Mouse (Mus musculus) spleen, adult 2 months (tissue): Measurements from ENCODE around the gene Fzd4. TPM values are rescaled to one million over a fixed set of nuclear protein-coding genes. Genes with fewer than 3 reads are reported as not detected.

ENCODE experiments used
- DNase-seq, 2 experiments: peaks; one replicate each; pipeline versions ENCODE4 v3.0.0 to v3.0.0-alpha.2; 2012 to 2021; ENCODE audit warnings: low spot score in 2 of 2, low read depth in 1 of 2
- H3K27ac ChIP-seq: fragments of 200-500 bp; 2 replicates; pipeline ENCODE4 v1.5.1; 2012; ENCODE audit warnings: low read length, inconsistent platforms; ENCODE audit not compliant: insufficient read depth
- H3K27me3 ChIP-seq: fragments of 200-500 bp; 2 replicates; pipeline ENCODE4 v1.6.1; 2012; ENCODE audit warnings: mild to moderate bottlenecking, moderate library complexity, low read length, inconsistent platforms; ENCODE audit not compliant: control insufficient read depth, insufficient read depth
- H3K36me3 ChIP-seq: fragments of 200-500 bp; 2 replicates; pipeline ENCODE4 v1.6.1; 2012; ENCODE audit warnings: mild to moderate bottlenecking, low read length, inconsistent platforms; ENCODE audit not compliant: control insufficient read depth, insufficient read depth
- H3K4me1 ChIP-seq: fragments of 200-500 bp; 2 replicates; pipeline ENCODE4 v1.6.1; 2011; ENCODE audit warnings: inconsistent platforms; ENCODE audit not compliant: control insufficient read depth, insufficient read depth, insufficient read length
- H3K4me3 ChIP-seq: fragments of 200-500 bp; 2 replicates; pipeline ENCODE4 v1.5.1; 2011; ENCODE audit warnings: mild to moderate bottlenecking, inconsistent platforms; ENCODE audit not compliant: insufficient read depth, insufficient read length; ENCODE audit errors: extremely low read depth
- CTCF ChIP-seq: fragments of 200-500 bp; IDR thresholded peaks from 2 replicates; pipeline ENCODE4 v1.5.1; 2011; ENCODE audit warnings: mild to moderate bottlenecking, inconsistent platforms; ENCODE audit not compliant: insufficient read depth, insufficient read length, insufficient replicate concordance; ENCODE audit errors: extremely low read depth
- POLR2A ChIP-seq: fragments of 200-500 bp; IDR thresholded peaks from 2 replicates; pipeline ENCODE4 v1.6.1; 2011; ENCODE audit warnings: low read depth, low read length, inconsistent platforms
- WGBS: fragments of 180-500 bp; shearing (Covaris S2); methylation state at CpG from one replicate; pipeline ENCODE4 v1.1.7; 2018; 5-methylcytosine and 5-hydroxymethylcytosine counted together
- polyA plus RNA-seq: library from polyadenylated mRNA; depleted of rRNA; stranded (reverse); fragments of >200 nt; gene quantifications from 2 replicates; pipeline ENCODE4 v1.2.3, GENCODE M21; 2012

The Fzd4 gene
- polyA plus RNA-seq, 1 experiment = 1.9 TPM

DNA sequence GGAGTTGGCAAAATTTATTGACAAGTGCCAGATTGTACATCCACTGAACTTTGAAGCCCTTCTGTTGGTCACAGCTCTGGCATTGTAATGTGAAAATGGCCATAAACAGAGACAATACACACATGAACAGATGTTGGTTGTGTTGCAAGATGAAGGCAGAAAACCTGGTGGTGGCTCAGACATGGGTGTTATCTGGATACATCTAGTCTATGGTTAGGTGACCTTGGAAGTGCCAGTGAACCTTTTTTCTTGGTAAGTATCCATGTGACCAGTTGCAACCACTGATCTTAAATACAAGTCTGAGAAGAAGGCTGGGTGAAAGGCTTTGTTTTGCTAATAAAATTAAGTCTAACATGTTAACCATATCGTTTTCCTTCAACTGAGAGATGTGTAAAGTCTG, 34.1 kb upstream of the Fzd4 start:
- 88% methylated on average over 1 of the region's 1 CpGs for WGBS
- Histone ChIP-seq H3K27ac (no peak overlapping the region), H3K36me3 (no peaks in the 10 kb centered on the region), H3K4me3 (no peak overlapping the region), H3K4me1 (no peaks in the 10 kb centered on the region), H3K27me3 (no peaks in the 10 kb centered on the region)
- DNase-seq = no peak
- TF ChIP-seq CTCF (no peak), POLR2A (no peak)

- H3K27me3 ChIP-seq = no peaks in the 10 kb centered on the region
- DNase-seq = peak in 1 of 2 experiments; percentile 50
- no peaks in the 10 kb centered on the region for H3K4me1 ChIP-seq
- no peak overlapping the region for H3K27ac ChIP-seq
- TF ChIP-seq POLR2A = no peak
- TF ChIP-seq CTCF = peak; percentile 22; the same call in 1 of the 2 replicates
- H3K4me3 ChIP-seq = no peak overlapping the region
- WGBS = 7% methylated on average over 1 of the region's 1 CpGs
- no peaks in the 10 kb centered on the region for H3K36me3 ChIP-seq
Observed at GRCm38 (mm10) chr7:89370917-89371316, 33.2 kb upstream of the Fzd4 start.

- no peaks in the 10 kb centered on the region for H3K27me3 ChIP-seq
- TF ChIP-seq POLR2A = no peak
- TF ChIP-seq CTCF = no peak
- no peak overlapping the region for H3K4me3 ChIP-seq
- no peak for DNase-seq
- no peaks in the 10 kb centered on the region for H3K4me1 ChIP-seq
- no peak overlapping the region for H3K27ac ChIP-seq
- H3K36me3 ChIP-seq = no peaks in the 10 kb centered on the region
- 59% methylated on average over 6 of the region's 6 CpGs for WGBS
Observed at GRCm38 (mm10) chr7:89371623-89372295, 32.4 kb upstream of the Fzd4 start.

- DNase-seq = no peak
- 68% methylated on average over 7 of the region's 7 CpGs for WGBS
- no peak overlapping the region for H3K4me3 ChIP-seq
Observed at GRCm38 (mm10) chr7:89380935-89381705, 23.0 kb upstream of the Fzd4 start.

GRCm38 (mm10) chr7:89382892-89383291, 21.3 kb upstream of the Fzd4 start:
- Histone ChIP-seq H3K27me3 (no peaks in the 10 kb centered on the region), H3K4me1 (no peaks in the 10 kb centered on the region), H3K36me3 (no peaks in the 10 kb centered on the region), H3K27ac (no peak overlapping the region), H3K4me3 (no peak overlapping the region)
- TF ChIP-seq CTCF = no peak
- no peak for TF ChIP-seq POLR2A
- DNase-seq = no peak
- WGBS = 83% methylated on average over 3 of the region's 3 CpGs

More at GRCm38 (mm10) chr7:89380935-89381705, 23.0 kb upstream of the Fzd4 start:
- H3K36me3 ChIP-seq = no peaks in the 10 kb centered on the region
- H3K27me3 ChIP-seq = no peaks in the 10 kb centered on the region
- TF ChIP-seq CTCF = no peak
- no peak for TF ChIP-seq POLR2A
- no peak overlapping the region for H3K27ac ChIP-seq
- no peaks in the 10 kb centered on the region for H3K4me1 ChIP-seq

- WGBS = 92% methylated on average over 3 of the region's 3 CpGs
- no peaks in the 10 kb centered on the region for H3K4me1 ChIP-seq
- no peaks in the 10 kb centered on the region for H3K36me3 ChIP-seq
- no peak for DNase-seq
- TF ChIP-seq CTCF (no peak), POLR2A (no peak)
- H3K27ac ChIP-seq = no peak overlapping the region
- H3K4me3 ChIP-seq = no peak overlapping the region
- H3K27me3 ChIP-seq = no peaks in the 10 kb centered on the region
Observed at GRCm38 (mm10) chr7:89388981-89389380, 15.2 kb upstream of the Fzd4 start.

DNA sequence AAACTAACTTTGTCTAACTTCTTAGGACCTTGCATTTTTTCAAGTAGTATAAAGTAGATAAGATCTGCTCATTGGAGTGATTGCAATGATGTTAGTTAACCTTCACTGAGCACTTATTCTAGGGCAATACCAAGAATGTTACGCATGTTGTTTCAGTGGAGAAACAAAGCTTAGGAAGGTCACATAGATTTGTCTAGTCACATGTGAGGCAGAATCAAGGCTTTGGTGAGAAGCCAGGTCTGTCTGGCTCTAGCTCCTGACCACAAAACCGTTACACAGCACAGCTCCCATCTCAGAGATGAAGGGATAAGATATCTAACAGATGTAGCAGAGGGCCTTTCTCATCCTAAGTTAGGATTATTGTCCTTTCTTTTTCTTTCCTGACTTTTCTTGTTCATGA, 13.5 kb upstream of the Fzd4 start:
- no peak for DNase-seq
- H3K4me1 ChIP-seq = no peaks in the 10 kb centered on the region
- no peak for TF ChIP-seq POLR2A
- no peak for TF ChIP-seq CTCF
- no peak overlapping the region for H3K4me3 ChIP-seq
- WGBS = 52% methylated on average over 2 of the region's 2 CpGs
- no peak overlapping the region for H3K27ac ChIP-seq
- H3K27me3 ChIP-seq = no peaks in the 10 kb centered on the region
- no peaks in the 10 kb centered on the region for H3K36me3 ChIP-seq
